Mouse (Mus musculus) CD8-positive naive resting alpha-beta T cell, adult 2 months (primary cell): ENCODE results near the gene Drc1.

Source experiments
- DNase-seq, 2 experiments: peaks; one replicate each; pipeline ENCODE4 v3.0.0; 2022; ENCODE audit warnings: low read depth in 2 of 2, low spot score in 2 of 2

Gene Drc1

DNA sequence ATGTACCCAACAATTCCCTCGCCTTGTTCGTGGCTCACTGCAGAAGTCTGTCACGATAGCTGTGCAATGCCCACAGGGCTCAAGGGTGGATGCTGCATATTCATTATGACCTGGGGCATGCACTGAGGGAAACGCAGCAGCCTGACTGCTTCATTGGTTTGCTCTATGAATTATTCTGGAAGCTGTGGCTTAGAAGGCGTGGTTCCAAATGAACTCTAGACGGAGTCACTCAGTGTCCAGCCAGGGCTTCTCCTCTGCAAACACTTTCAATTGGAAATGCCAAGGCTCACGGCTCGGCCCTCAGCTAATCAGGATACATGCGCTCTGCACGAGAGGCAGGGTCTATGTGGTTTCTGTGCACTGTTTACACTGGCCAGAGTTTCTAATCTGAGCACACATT is 130.3 kb downstream of the Drc1 start:
- DNase-seq, result no peak

DNA sequence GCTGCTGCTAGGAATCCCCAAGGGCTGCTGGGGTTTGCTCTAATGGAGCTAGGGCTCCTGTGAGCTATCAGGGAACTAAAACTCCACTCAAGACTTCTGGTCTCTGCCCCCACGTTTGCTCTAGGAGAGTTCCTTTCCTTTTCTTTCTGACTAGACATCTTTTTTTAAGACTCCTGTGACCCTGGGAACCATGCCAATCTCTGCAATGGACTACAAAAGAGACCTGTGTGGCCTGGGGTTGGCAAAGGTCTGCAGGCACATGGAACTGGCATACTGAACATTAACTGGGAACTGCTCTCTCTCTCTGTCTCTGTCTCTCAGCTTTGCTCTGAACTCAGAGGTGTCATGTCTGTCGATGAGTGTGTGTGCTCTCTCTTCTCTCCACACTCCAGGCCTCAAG is 134.2 kb downstream of the Drc1 start:
- DNase-seq, result no peak

DNA sequence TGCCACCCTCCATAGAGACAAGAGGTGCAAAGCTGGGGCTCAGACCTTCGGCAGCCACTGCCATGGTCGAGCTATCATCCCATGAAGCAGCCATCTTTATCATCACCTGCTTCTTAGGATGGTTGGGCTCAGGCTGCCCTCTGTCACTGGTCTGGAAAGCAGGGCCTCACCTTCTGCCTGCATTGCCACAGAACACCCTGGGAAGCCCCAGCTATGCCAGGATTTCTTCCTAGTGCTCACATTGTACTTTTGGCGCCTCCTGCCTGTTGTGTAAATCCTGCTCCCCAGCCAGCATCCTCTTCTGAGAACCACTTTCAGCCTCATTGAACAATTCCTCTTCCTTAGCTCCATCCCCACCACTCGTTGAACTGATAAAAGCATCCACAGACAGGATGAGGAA is 134.7 kb downstream of the Drc1 start:
- no peak for DNase-seq
